Mouse (Mus musculus) midbrain, postnatal 0 days (tissue): Measurements from ENCODE around the gene Plch2. TPM values are rescaled to one million over a fixed set of nuclear protein-coding genes. Genes with fewer than 3 reads are reported as not detected.

Experiments used
- ATAC-seq: fragments of 200-750 bp; cut with Nextera tagmentation; 2 replicates; pipeline ENCODE4 v1.8.0; 2017; ENCODE audit warnings: moderate number of reproducible peaks, mild to moderate bottlenecking, moderate TSS enrichment, moderate library complexity; ENCODE audit not compliant: low FRiP score
- DNase-seq: peaks from one replicate; pipeline ENCODE4 v3.0.0-alpha.2; 2015; ENCODE audit warnings: low spot score
- H3K27ac ChIP-seq: fragments of 300-500 bp; sonication (generic); 2 replicates; pipeline ENCODE4 v1.5.1; 2014; ENCODE audit warnings: low read depth, mild to moderate bottlenecking, low read length, mixed read lengths
- H3K27me3 ChIP-seq: fragments of 300-500 bp; sonication (generic); 2 replicates; pipeline ENCODE4 v1.6.1; 2014; ENCODE audit warnings: low read length, control low read depth, mixed read lengths; ENCODE audit not compliant: insufficient read depth
- H3K36me3 ChIP-seq: fragments of 300-500 bp; sonication (generic); 2 replicates; pipeline ENCODE4 v1.6.1; 2014; ENCODE audit warnings: low read length, control low read depth, mixed read lengths; ENCODE audit not compliant: insufficient read depth
- H3K4me1 ChIP-seq: fragments of 300-500 bp; sonication (generic); 2 replicates; pipeline ENCODE4 v1.6.1; 2014; ENCODE audit warnings: mild to moderate bottlenecking, control low read depth, antibody characterized with exemption, low read length, mixed read lengths; ENCODE audit not compliant: insufficient read depth
- H3K4me2 ChIP-seq: fragments of 300-500 bp; sonication (generic); 2 replicates; pipeline ENCODE4 v1.6.1; 2014; ENCODE audit warnings: low read depth, mild to moderate bottlenecking, low read length, mixed read lengths; ENCODE audit not compliant: poor library complexity, severe bottlenecking
- H3K4me3 ChIP-seq: fragments of 300-500 bp; sonication (generic); 2 replicates; pipeline ENCODE4 v1.5.1; 2014; ENCODE audit warnings: low read depth, mild to moderate bottlenecking, low read length, moderate library complexity
- H3K9ac ChIP-seq: fragments of 300-500 bp; sonication (generic); replicated peaks from 2 replicates; pipeline ENCODE4 v1.6.1; 2014; ENCODE audit warnings: mild to moderate bottlenecking, low read length, moderate library complexity, mixed read lengths; ENCODE audit not compliant: poor library complexity, severe bottlenecking
- H3K9me3 ChIP-seq: fragments of 300-500 bp; sonication (generic); 2 replicates; pipeline ENCODE4 v1.6.1; 2016; ENCODE audit warnings: low read length, control low read depth
- CTCF ChIP-seq: IDR thresholded peaks from 2 replicates; pipeline ENCODE4 v1.5.1; 2016; ENCODE audit warnings: antibody characterized with exemption, mild to moderate bottlenecking
- WGBS: fragments of 180-500 bp; shearing (Covaris S2); extraction: QIAGEN DNeasy Blood & Tissue Kit; methylation state at CpG from one replicate; pipeline ENCODE4 v1.1.7; 2014; 5-methylcytosine and 5-hydroxymethylcytosine counted together
- polyA plus RNA-seq: library from polyadenylated mRNA; unstranded; fragments of >200 nt; fragmentation: Nextera tagmentation; extraction: Ambion mirVana; gene quantifications from 2 replicates; pipeline ENCODE4 v1.2.1, GENCODE M21; 2015
- total RNA-seq: library from RNA; depleted of rRNA; stranded (reverse); fragments of >200 nt; gene quantifications from 2 replicates; pipeline ENCODE4 v1.2.3, GENCODE M21; 2014

Plch2 gene
- total and polyA plus RNA-seq, 2 experiments from 2014 or later = 21.7 to 49.8 TPM

DNA sequence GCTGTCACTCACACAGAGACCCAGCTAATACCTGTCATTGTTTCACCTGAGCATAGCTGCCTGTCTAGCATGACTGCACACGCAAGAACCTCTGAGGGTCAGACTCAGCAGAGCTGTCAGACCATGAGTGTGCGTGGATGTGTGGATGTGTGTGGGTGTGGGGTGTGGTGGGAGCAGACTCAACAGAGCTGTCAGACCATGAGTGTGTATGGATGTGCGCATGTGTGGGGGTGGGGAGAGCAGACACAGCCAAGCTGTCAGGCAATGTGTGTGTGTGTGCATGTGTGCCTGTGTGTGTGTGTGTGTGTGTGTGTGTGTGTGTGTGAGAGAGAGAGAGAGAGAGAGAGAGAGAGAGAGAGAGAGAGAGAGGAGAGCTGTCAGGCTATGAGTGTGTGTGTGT, 51.3 kb downstream of the Plch2 start:
- Histone ChIP-seq H3K4me1 (no peaks in the 10 kb centered on the region), H3K4me3 (no peak overlapping the region), H3K9me3 (no peaks in the 10 kb centered on the region), H3K27me3 (no peaks in the 10 kb centered on the region), H3K9ac (no peak overlapping the region), H3K27ac (no peak overlapping the region), H3K4me2 (no peak overlapping the region), H3K36me3 (peaks cover 6% of the 10 kb centered on the region; the same call in 1 of the 2 replicates)
- DNase-seq (no peak), ATAC-seq (no peak)
- WGBS = 88% methylated on average over 3 of the region's 3 CpGs
- no peak for TF ChIP-seq CTCF

DNA sequence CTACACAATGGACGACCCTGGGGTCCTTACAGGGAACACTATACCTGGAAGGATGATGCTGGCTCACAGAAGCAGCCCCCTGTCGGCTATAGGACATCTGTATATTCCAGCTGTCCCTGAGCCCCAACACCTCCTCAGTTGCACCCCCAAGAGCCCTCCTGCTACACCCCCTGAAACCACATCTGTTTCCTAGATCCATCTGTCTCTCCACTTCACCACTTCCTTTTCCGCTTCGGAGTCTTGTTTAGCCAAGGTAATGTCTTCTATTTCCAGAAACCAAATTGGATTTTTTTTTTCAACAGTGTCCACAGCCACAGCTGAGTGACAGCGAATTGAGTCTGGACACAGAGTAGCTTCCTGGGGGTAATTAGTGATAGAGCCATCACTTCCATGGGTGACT, 57.2 kb downstream of the Plch2 start:
- Histone ChIP-seq H3K9ac (no peak overlapping the region), H3K27ac (no peak overlapping the region), H3K4me3 (no peak overlapping the region), H3K4me1 (no peaks in the 10 kb centered on the region), H3K4me2 (no peak overlapping the region), H3K9me3 (no peaks in the 10 kb centered on the region), H3K27me3 (no peaks in the 10 kb centered on the region), H3K36me3 (peaks cover 19% of the 10 kb centered on the region; the same call in 1 of the 2 replicates)
- ATAC-seq (no peak), DNase-seq (no peak)
- WGBS = 85% methylated on average over 5 of the region's 5 CpGs
- no peak for TF ChIP-seq CTCF

DNA sequence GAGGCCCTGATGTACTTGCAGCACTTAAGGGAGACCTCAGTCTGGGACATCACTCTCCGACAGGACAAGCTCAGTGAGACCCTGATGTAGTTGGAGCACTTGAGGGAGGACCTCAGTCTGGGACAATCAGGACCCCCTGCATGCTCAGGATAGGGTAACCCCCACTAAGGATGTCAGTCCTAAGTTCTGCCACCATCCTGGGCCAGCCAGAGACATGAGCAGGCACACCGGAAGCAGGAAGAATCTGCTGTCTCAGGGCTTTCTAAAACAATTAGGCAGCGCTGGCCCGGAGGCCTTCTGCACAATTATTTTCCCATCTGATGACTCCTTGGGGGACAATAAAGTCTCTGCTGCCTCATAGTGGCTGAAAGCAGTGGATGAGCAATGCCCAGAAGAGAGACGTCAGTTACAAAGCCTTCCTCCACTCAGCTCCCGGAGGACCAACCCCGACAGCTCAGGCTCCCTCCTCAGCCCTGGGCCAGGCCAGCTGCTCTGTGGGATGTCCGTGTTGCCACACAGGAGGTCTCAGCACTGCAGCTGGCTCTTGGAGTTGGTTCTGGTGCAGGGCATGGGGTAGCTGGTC, 59.9 kb downstream of the Plch2 start:
- H3K4me1 ChIP-seq = no peaks in the 10 kb centered on the region
- no peak overlapping the region for H3K9ac ChIP-seq
- no peaks in the 10 kb centered on the region for H3K27me3 ChIP-seq
- no peak overlapping the region for H3K4me2 ChIP-seq
- 26% methylated on average over 8 of the region's 8 CpGs for WGBS
- TF ChIP-seq CTCF = peak; percentile 50
- peaks cover 17% of the 10 kb centered on the region; the same call in 1 of the 2 replicates for H3K36me3 ChIP-seq
- no peak overlapping the region for H3K27ac ChIP-seq
- ATAC-seq (no peak), DNase-seq (peak; percentile 84)
- H3K4me3 ChIP-seq = no peak overlapping the region
- H3K9me3 ChIP-seq = no peaks in the 10 kb centered on the region

GRCm38 (mm10) chr4:154994876-154995275, 61.7 kb downstream of the Plch2 start:
- H3K27ac ChIP-seq = no peak overlapping the region
- TF ChIP-seq CTCF = no peak
- no peak overlapping the region for H3K4me3 ChIP-seq
- ATAC-seq = no peak
- H3K9ac ChIP-seq = no peak overlapping the region
- 0 out of 2 replicates have a peak, but pooled peaks cover 12% of the 10 kb centered on the region for H3K36me3 ChIP-seq
- H3K4me1 ChIP-seq = no peaks in the 10 kb centered on the region
- H3K27me3 ChIP-seq = no peaks in the 10 kb centered on the region
- H3K4me2 ChIP-seq = no peak overlapping the region
- no peaks in the 10 kb centered on the region for H3K9me3 ChIP-seq
- WGBS = 76% methylated on average over 4 of the region's 4 CpGs
- no peak for DNase-seq

- no peaks in the 10 kb centered on the region; the same call in 1 of the 2 replicates for H3K4me1 ChIP-seq
- H3K27ac ChIP-seq = no peak overlapping the region
- no peaks in the 10 kb centered on the region for H3K9me3 ChIP-seq
- DNase-seq (no peak), ATAC-seq (no peak)
- no peak for TF ChIP-seq CTCF
- H3K9ac ChIP-seq = no peak overlapping the region
- no peak overlapping the region for H3K4me3 ChIP-seq
- H3K36me3 ChIP-seq = peaks cover 17% of the 10 kb centered on the region
- H3K27me3 ChIP-seq = 0 out of 2 replicates have a peak, but pooled peaks cover 8% of the 10 kb centered on the region
- WGBS = 68% methylated on average over 15 of the region's 15 CpGs
- no peak overlapping the region for H3K4me2 ChIP-seq
These were observed 69.8 kb downstream of the Plch2 start for GRCm38 (mm10) chr4:154986750-154987149.

GRCm38 (mm10) chr4:154986096-154986495, 70.5 kb downstream of the Plch2 start:
- TF ChIP-seq CTCF = peak; percentile 70
- Histone ChIP-seq H3K36me3 (peaks cover 17% of the 10 kb centered on the region), H3K27me3 (0 out of 2 replicates have a peak, but pooled peaks cover 8% of the 10 kb centered on the region), H3K4me3 (no peak overlapping the region), H3K27ac (no peak overlapping the region), H3K9me3 (no peaks in the 10 kb centered on the region), H3K4me2 (no peak overlapping the region), H3K4me1 (no peaks in the 10 kb centered on the region; the same call in 1 of the 2 replicates), H3K9ac (no peak overlapping the region)
- WGBS = 26% methylated on average over 17 of the region's 17 CpGs
- ATAC-seq (no peak), DNase-seq (peak; percentile 68)
